Mouse (Mus musculus) right cerebral cortex, adult 18-20 months (tissue): ENCODE results near the gene Prkar2b.

ENCODE experiments used
- DNase-seq: peaks from one replicate; pipeline ENCODE4 v3.0.0; 2022; ENCODE audit warnings: mixed read lengths

Gene Prkar2b

DNA sequence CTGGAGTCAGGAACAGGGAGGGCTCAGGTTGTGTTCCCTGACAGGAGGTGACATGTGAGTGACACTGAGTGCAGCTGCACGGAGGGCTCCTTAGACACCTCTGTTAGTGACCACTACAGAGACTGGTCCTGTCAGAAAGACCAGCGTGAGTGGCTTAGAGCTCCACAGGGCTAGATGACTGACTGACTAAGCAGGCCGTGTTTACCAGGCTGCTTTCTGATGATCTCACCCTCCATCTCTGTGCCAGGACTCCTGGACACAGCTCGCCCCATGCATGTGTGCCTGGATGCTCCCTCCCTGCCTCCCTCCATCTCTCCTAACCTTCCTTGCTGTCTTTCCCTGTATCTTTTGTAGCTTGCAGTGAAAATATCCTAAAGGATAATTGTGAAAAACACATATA is 147.5 kb downstream of the Prkar2b start:
- no peak for DNase-seq

DNA sequence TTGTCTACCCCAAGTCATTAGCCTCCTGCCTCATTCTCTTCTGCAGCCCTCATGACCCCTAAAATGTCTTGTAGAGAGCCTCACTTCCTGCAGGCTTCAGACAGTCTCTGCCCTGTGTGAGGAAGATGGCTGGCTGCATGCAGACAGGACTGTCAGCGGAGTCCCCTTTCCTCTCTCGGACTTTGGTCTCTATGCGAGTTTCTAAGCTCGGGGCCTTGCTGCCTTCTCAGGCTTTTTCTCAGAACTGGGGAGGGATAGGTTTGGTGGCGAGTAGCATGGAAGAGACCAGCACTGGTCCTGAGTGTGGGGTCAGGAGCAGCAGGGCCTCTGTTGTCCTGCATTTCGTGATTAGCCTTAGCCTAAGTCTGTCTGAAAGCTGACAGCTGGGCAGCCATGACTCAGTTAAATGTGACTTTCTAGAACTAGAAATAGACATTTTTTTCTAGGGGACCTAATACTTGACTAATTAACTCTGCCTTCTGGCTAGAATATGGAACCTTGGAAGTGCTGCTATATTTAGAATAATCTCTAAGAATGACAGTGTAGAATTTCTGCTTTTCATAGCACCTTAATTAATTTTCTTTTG is 148.0 kb downstream of the Prkar2b start:
- no peak for DNase-seq
